Mouse (Mus musculus) hindbrain, embryonic 15.5 days (tissue): ENCODE measurements around the gene Olfr452. TPM values are rescaled to one million over a fixed set of nuclear protein-coding genes. Genes with fewer than 3 reads are reported as not detected.
A peak's percentile ranks its signal among the peaks of the same experiment; 100 is the strongest.

ENCODE experiments used
- ATAC-seq: fragments of 200-750 bp; cut with Nextera tagmentation; 2 replicates; pipeline ENCODE4 v1.8.0; 2017; ENCODE audit warnings: low read depth, moderate number of reproducible peaks, moderate TSS enrichment; ENCODE audit not compliant: low FRiP score
- H3K27ac ChIP-seq: fragments of 300-500 bp; sonication (generic); replicated peaks from 2 replicates; pipeline ENCODE4 v1.5.1; 2015; ENCODE audit warnings: mild to moderate bottlenecking, inconsistent platforms
- H3K27me3 ChIP-seq: fragments of 300-500 bp; sonication (generic); 2 replicates; pipeline ENCODE4 v1.6.1; 2015; ENCODE audit warnings: control low read depth, inconsistent platforms
- H3K36me3 ChIP-seq: fragments of 300-500 bp; sonication (generic); 2 replicates; pipeline ENCODE4 v1.6.1; 2015; ENCODE audit warnings: control low read depth, inconsistent platforms
- H3K4me1 ChIP-seq: fragments of 300-500 bp; sonication (generic); replicated peaks from 2 replicates; pipeline ENCODE4 v1.6.1; 2015; ENCODE audit warnings: control low read depth, inconsistent platforms
- H3K4me2 ChIP-seq: fragments of 300-500 bp; sonication (generic); 2 replicates; pipeline ENCODE4 v1.6.1; 2015; ENCODE audit warnings: moderate library complexity, mild to moderate bottlenecking, inconsistent platforms
- H3K4me3 ChIP-seq: fragments of 300-500 bp; sonication (generic); 2 replicates; pipeline ENCODE4 v1.5.1; 2015; ENCODE audit warnings: mild to moderate bottlenecking, inconsistent platforms
- H3K9ac ChIP-seq: fragments of 300-500 bp; sonication (generic); 2 replicates; pipeline ENCODE4 v1.6.1; 2015; ENCODE audit warnings: inconsistent platforms
- H3K9me3 ChIP-seq: fragments of 300-500 bp; sonication (generic); 2 replicates; pipeline ENCODE4 v1.6.1; 2016; ENCODE audit warnings: control low read depth, inconsistent platforms
- WGBS: fragments of 180-500 bp; shearing (Covaris S2); methylation state at CpG from one replicate; pipeline ENCODE4 v1.1.7; 2015; 5-methylcytosine and 5-hydroxymethylcytosine counted together
- polyA plus RNA-seq: library from polyadenylated mRNA; unstranded; fragments of >200 nt; fragmentation: Nextera tagmentation; extraction: Ambion mirVana; gene quantifications from 2 replicates; pipeline ENCODE4 v1.2.1, GENCODE M21; 2015

Gene Olfr452
- not detected in 2 replicates for polyA plus RNA-seq

- no peaks in the 10 kb centered on the region for H3K36me3 ChIP-seq
- no peak within 1 kb of the TSS for H3K27ac ChIP-seq
- no peaks in the 10 kb centered on the region for H3K9me3 ChIP-seq
- no peaks in the 10 kb centered on the region for H3K27me3 ChIP-seq
- H3K4me2 ChIP-seq, result no peak within 1 kb of the TSS
- H3K4me3 ChIP-seq, result no peak within 1 kb of the TSS
- H3K4me1 ChIP-seq, result no peaks in the 10 kb centered on the region
- no peak within 1 kb of the TSS for H3K9ac ChIP-seq
- ATAC-seq, result no peak
Observed at GRCm38 (mm10) chr6:42784793-42785192, at the start of gene Olfr452. TSS of gene Olfr452 (plus strand) at chr6:42785093.

DNA sequence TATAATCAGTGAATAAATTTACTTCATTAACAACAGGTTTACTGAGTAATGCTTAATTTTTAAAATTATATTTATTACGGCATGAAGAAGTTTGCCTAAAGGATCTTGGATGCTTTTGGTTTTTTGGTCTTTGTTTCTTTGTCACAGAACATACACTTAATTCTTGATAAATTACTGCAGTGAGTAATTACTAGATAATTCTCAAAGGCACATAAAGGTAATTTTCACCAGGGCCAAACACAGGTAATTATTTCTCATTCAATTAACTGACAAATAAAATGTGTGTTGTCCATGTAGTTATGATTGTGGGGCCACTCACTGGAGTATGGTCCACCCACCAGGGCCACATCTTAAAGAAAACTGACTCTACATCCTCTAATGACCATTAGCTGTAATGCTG, 45.8 kb upstream of the Olfr452 start, which contains the start of gene Olfr453:
Gene Olfr453 (plus strand): TSS at position 301 of the 400 bp plus-strand sequence.
- Histone ChIP-seq H3K4me1 (no peaks in the 10 kb centered on the region), H3K27me3 (no peaks in the 10 kb centered on the region), H3K9ac (no peak within 1 kb of the TSS), H3K4me3 (no peak within 1 kb of the TSS), H3K27ac (no peak within 1 kb of the TSS), H3K36me3 (no peaks in the 10 kb centered on the region), H3K4me2 (no peak within 1 kb of the TSS), H3K9me3 (no peaks in the 10 kb centered on the region)
- 96% methylated on average over 1 of the region's 1 CpGs for WGBS
- no peak for ATAC-seq

GRCm38 (mm10) chr6:42742303-42742702, 42.6 kb upstream of the Olfr452 start:
- Histone ChIP-seq H3K9ac (no peak overlapping the region), H3K4me1 (no peaks in the 10 kb centered on the region), H3K36me3 (no peaks in the 10 kb centered on the region), H3K4me3 (no peak overlapping the region), H3K9me3 (no peaks in the 10 kb centered on the region), H3K27me3 (no peaks in the 10 kb centered on the region), H3K27ac (no peak overlapping the region), H3K4me2 (no peak overlapping the region)
- ATAC-seq, result no peak
- 80% methylated on average over 5 of the region's 5 CpGs for WGBS

DNA sequence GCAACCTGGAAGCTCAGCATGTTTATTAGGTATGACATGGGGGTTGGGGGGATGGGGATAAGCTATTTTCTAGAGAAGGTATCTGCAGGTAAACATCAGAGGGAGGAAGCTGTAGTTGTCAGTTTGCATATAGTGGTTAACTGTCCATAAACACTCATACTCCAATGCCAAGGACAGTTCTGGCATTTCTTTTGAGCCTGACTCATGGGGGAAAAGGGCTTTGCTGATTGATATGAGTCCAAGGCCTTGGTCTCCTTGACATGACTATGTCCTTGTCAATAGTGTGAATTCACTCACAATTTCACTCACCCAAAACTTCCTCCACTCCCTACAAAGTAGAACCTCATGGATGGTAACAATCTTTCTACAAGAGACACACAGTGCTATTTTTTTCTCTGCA, 37.0 kb upstream of the Olfr452 start:
- H3K4me2 ChIP-seq, result no peak overlapping the region
- no peak overlapping the region for H3K27ac ChIP-seq
- H3K4me1 ChIP-seq, result no peaks in the 10 kb centered on the region
- no peak for ATAC-seq
- H3K9me3 ChIP-seq, result no peaks in the 10 kb centered on the region
- no peaks in the 10 kb centered on the region for H3K36me3 ChIP-seq
- no peak overlapping the region for H3K9ac ChIP-seq
- no peaks in the 10 kb centered on the region for H3K27me3 ChIP-seq
- no peak overlapping the region for H3K4me3 ChIP-seq

DNA sequence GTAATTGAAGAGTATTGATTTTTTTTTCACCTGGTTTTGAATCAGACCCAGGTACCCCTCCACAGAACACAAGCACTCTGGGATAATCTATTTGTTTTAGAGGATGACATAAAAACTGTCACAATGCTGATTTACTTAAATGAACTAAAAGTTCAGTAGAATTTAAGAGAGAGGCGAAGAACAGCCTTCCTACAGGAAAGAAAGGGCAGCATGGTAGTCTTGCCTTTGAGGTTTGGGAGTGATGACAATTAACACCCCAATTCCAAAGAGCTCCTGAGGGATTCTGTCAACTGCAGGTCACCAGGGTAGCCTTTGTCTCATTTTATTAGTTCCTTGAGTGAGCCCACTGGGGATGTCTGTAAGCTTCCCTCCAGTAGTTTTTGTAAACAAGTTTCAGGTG, 28.8 kb upstream of the Olfr452 start, which contains the start of gene Olfr38:
Gene Olfr38 (plus strand): TSS at position 301 of the 400 bp plus-strand sequence.
- no peak within 1 kb of the TSS for H3K4me3 ChIP-seq
- H3K9ac ChIP-seq, result no peak within 1 kb of the TSS
- 77% methylated on average over 1 of the region's 1 CpGs for WGBS
- no peaks in the 10 kb centered on the region for H3K27me3 ChIP-seq
- H3K9me3 ChIP-seq, result no peaks in the 10 kb centered on the region
- H3K4me1 ChIP-seq, result no peaks in the 10 kb centered on the region
- H3K36me3 ChIP-seq, result no peaks in the 10 kb centered on the region
- no peak for ATAC-seq
- no peak within 1 kb of the TSS for H3K27ac ChIP-seq
- H3K4me2 ChIP-seq, result no peak within 1 kb of the TSS

DNA sequence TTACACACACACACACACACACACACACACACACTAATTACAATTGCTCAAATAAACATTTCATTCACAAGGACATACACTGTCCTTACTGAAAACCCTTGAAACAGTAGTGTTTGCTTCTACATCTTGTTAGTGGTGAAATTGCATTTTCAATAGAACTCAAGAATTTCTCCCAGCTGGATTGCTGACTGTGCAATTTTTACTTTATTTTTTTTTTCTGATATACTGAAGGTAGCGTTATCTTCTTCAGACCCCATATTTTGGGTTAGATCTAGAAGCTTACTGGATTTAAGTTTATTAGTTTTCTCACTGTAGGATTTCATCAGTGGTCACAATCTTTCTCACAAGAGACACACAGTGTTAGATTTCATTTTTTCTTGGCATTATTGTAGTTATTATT, 7.8 kb upstream of the Olfr452 start:
- 90% methylated on average over 1 of the region's 1 CpGs for WGBS
- no peak for ATAC-seq
- H3K4me1 ChIP-seq, result no peaks in the 10 kb centered on the region

GRCm38 (mm10) chr6:42790247-42790948, 5.5 kb downstream of the Olfr452 start:
- 50% methylated on average over 4 of the region's 4 CpGs for WGBS
- peak; percentile 66 for ATAC-seq
- H3K27me3 ChIP-seq, result no peaks in the 10 kb centered on the region

More for the DNA sequence above, 7.8 kb upstream of the Olfr452 start:
- no peak overlapping the region for H3K4me2 ChIP-seq
- no peaks in the 10 kb centered on the region for H3K27me3 ChIP-seq
- no peak overlapping the region for H3K9ac ChIP-seq
- no peaks in the 10 kb centered on the region for H3K9me3 ChIP-seq
- no peaks in the 10 kb centered on the region for H3K36me3 ChIP-seq
- H3K4me3 ChIP-seq, result no peak overlapping the region
- H3K27ac ChIP-seq, result no peak overlapping the region

GRCm38 (mm10) chr6:42790949-42791556, 6.2 kb downstream of the Olfr452 start:
- H3K4me3 ChIP-seq, result no peak overlapping the region

More at GRCm38 (mm10) chr6:42790247-42790948, 5.5 kb downstream of the Olfr452 start:
- H3K4me1 ChIP-seq, result no peaks in the 10 kb centered on the region
- H3K27ac ChIP-seq, result no peak overlapping the region
- H3K36me3 ChIP-seq, result no peaks in the 10 kb centered on the region
- H3K9ac ChIP-seq, result no peak overlapping the region
- H3K9me3 ChIP-seq, result no peaks in the 10 kb centered on the region
- H3K4me2 ChIP-seq, result no peak overlapping the region
- H3K4me3 ChIP-seq, result no peak overlapping the region

GRCm38 (mm10) chr6:42794982-42795381, 10.1 kb downstream of the Olfr452 start:
- H3K4me1 ChIP-seq, result no peaks in the 10 kb centered on the region
- no peaks in the 10 kb centered on the region for H3K36me3 ChIP-seq
- no peak for ATAC-seq
- 89% methylated on average over 3 of the region's 3 CpGs for WGBS
- no peak overlapping the region for H3K4me2 ChIP-seq
- H3K9ac ChIP-seq, result no peak overlapping the region
- no peak overlapping the region for H3K27ac ChIP-seq
- no peak overlapping the region for H3K4me3 ChIP-seq
- no peaks in the 10 kb centered on the region for H3K27me3 ChIP-seq
- no peaks in the 10 kb centered on the region for H3K9me3 ChIP-seq

More at GRCm38 (mm10) chr6:42790949-42791556, 6.2 kb downstream of the Olfr452 start:
- no peaks in the 10 kb centered on the region for H3K27me3 ChIP-seq
- no peak overlapping the region for H3K4me2 ChIP-seq
- 61% methylated on average over 9 of the region's 9 CpGs for WGBS
- H3K9ac ChIP-seq, result no peak overlapping the region
- ATAC-seq, result peak; percentile 75; the same call in 1 of the 2 replicates
- H3K4me1 ChIP-seq, result no peaks in the 10 kb centered on the region
- H3K27ac ChIP-seq, result no peak overlapping the region
- H3K9me3 ChIP-seq, result no peaks in the 10 kb centered on the region
- no peaks in the 10 kb centered on the region for H3K36me3 ChIP-seq

- 92% methylated on average over 1 of the region's 1 CpGs for WGBS
- Histone ChIP-seq H3K27ac (no peak within 1 kb of the TSS), H3K4me2 (no peak within 1 kb of the TSS), H3K4me3 (no peak within 1 kb of the TSS), H3K9me3 (no peaks in the 10 kb centered on the region), H3K9ac (no peak within 1 kb of the TSS), H3K27me3 (no peaks in the 10 kb centered on the region), H3K4me1 (no peaks in the 10 kb centered on the region), H3K36me3 (no peaks in the 10 kb centered on the region)
- ATAC-seq, result no peak
Observed at GRCm38 (mm10) chr6:42811639-42812038, 26.7 kb downstream of the Olfr452 start, which contains the start of gene Olfr450. TSS of gene Olfr450 (plus strand) at chr6:42811939.

DNA sequence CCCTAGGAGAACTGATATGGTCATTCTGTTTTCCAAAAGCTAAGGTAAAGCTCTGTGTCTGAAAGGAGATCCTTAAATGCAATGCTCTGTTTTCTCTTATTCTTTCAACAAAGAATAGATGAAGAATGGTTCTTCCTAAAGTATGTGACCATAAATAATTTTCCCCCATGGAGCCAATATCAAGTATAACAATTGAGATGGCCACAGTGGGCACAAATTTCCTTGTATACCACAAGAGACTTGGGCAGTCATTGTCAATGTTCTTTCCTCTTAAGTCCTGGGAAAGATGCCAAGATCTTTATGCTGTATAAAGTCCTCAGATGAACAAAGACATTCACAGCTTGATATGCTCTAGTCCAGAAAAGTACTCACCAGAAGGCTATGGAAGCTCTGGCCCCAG, 49.2 kb downstream of the Olfr452 start, which contains the start of gene Olfr449:
Gene Olfr449 (plus strand): TSS at position 301 of the 400 bp plus-strand sequence.
- no peak within 1 kb of the TSS for H3K4me3 ChIP-seq
- no peaks in the 10 kb centered on the region for H3K4me1 ChIP-seq
- no peak within 1 kb of the TSS for H3K27ac ChIP-seq
- H3K36me3 ChIP-seq, result no peaks in the 10 kb centered on the region
- H3K27me3 ChIP-seq, result no peaks in the 10 kb centered on the region
- no peak within 1 kb of the TSS for H3K4me2 ChIP-seq
- H3K9ac ChIP-seq, result no peak within 1 kb of the TSS
- no peaks in the 10 kb centered on the region for H3K9me3 ChIP-seq
- ATAC-seq, result no peak
